Mouse (Mus musculus): ENCODE measurements around the gene Ccdc125. TPM values are rescaled to one million over a fixed set of nuclear protein-coding genes. Genes with fewer than 3 reads are reported as not detected.
A peak's percentile ranks its signal among the peaks of the same experiment; 100 is the strongest.

Gene Ccdc125
- total and polyA plus RNA-seq, 2 experiments from 2014 or later, result 0.86 to 1.8 TPM

DNA sequence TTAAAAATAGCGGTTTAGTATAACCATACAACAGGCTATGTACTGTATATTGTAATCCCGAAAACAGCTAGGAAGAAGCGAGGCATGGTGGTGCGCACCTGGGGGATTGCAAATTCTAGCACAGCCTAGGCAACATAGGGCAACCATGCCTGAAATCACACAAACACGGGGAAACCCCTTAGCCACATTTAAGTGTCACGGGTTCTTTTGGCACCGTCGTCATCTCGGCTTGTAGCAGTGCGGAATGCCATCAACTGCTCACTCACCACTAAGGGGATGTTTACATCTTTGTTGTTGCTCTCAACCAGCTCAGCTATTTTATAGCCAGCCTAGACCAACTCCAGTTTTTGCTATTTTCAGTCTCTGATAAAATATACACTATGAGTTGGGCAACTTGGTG is 29.3 kb downstream of the Ccdc125 start:
- H3K4me2 ChIP-seq (ENCODE audit: low read depth, low read length, poor library complexity, severe bottlenecking), result no peak overlapping the region
- no peaks in the 10 kb centered on the region for H3K9me3 ChIP-seq (ENCODE audit: low read length)
- H3K27me3 ChIP-seq (ENCODE audit: insufficient read depth, low read length), result no peaks in the 10 kb centered on the region
- H3K9ac ChIP-seq (replicated peaks; ENCODE audit: low read length, poor library complexity, severe bottlenecking), result no peak overlapping the region
- no peak for DNase-seq (ENCODE audit: low spot score)
- H3K36me3 ChIP-seq (ENCODE audit: insufficient read depth, low read length), result peaks cover 44% of the 10 kb centered on the region
- no peak overlapping the region for H3K4me3 ChIP-seq (ENCODE audit: low read depth, low read length)
- H3K4me1 ChIP-seq (ENCODE audit: insufficient read depth, low read length), result no peaks in the 10 kb centered on the region
- H3K27ac ChIP-seq (ENCODE audit: low read depth, low read length), result no peak overlapping the region
- WGBS, result 99% methylated on average over 10 of the region's 10 CpGs
- ATAC-seq (ENCODE audit: low FRiP score), result no peak
- TF ChIP-seq CTCF (IDR thresholded peaks at IDR 0.05), result no peak

DNA sequence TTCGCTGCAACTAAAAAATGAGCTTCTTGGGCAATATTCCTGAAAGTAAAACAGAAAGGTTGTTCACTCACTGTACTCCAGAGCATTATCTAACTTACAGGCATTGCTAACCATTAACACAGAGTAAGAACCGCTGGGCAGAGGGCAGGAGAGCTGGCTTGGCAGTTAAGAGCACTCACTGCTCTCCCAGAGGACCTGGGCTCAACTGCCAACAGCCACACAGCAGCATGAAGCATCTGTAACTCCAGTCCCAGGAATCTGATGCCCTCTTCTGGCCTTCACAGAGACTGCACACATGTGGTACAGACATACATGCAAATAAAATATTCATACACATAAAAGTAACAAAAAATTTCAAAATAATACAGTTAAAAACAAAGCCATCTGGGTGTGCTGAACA is 34.0 kb downstream of the Ccdc125 start:
- Histone ChIP-seq H3K4me2 (ENCODE audit: low read depth, low read length, poor library complexity, severe bottlenecking) (no peak overlapping the region), H3K27me3 (ENCODE audit: insufficient read depth, low read length) (no peaks in the 10 kb centered on the region), H3K27ac (ENCODE audit: low read depth, low read length) (no peak overlapping the region), H3K4me1 (ENCODE audit: insufficient read depth, low read length) (no peaks in the 10 kb centered on the region), H3K9me3 (ENCODE audit: low read length) (no peaks in the 10 kb centered on the region), H3K36me3 (ENCODE audit: insufficient read depth, low read length) (peaks cover 53% of the 10 kb centered on the region), H3K4me3 (ENCODE audit: low read depth, low read length) (no peak overlapping the region), H3K9ac (replicated peaks; ENCODE audit: low read length, poor library complexity, severe bottlenecking) (no peak overlapping the region)
- ATAC-seq (ENCODE audit: low FRiP score) (no peak), DNase-seq (ENCODE audit: low spot score) (no peak)
- 97% methylated on average over 2 of the region's 2 CpGs for WGBS
- TF ChIP-seq CTCF (IDR thresholded peaks at IDR 0.05), result peak; percentile 34; the same call in 1 of the 2 replicates

DNA sequence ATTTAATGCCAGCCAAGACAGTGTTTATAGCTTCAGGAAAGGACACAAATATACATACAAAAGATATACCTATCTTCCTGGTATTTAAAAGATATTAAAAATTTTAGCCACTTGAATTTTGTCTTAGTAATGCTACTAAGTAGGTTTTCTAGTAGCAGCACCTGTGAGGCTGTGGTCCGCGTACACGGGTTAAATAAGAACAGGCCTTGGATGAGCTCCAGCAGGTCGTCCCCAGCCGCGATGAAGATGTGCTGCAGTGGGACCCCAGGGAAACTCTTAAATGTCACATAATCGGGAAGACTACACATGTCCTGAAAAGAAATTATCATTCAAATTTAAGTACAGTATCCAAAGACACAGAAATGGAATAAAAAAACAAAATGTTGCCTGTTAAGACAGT is 36.7 kb downstream of the Ccdc125 start:
- Histone ChIP-seq H3K27ac (ENCODE audit: low read depth, low read length) (no peak overlapping the region), H3K4me3 (ENCODE audit: low read depth, low read length) (no peak overlapping the region), H3K36me3 (ENCODE audit: insufficient read depth, low read length) (peaks cover 55% of the 10 kb centered on the region), H3K27me3 (ENCODE audit: insufficient read depth, low read length) (no peaks in the 10 kb centered on the region), H3K9ac (replicated peaks; ENCODE audit: low read length, poor library complexity, severe bottlenecking) (no peak overlapping the region), H3K4me1 (ENCODE audit: insufficient read depth, low read length) (no peaks in the 10 kb centered on the region), H3K9me3 (ENCODE audit: low read length) (no peaks in the 10 kb centered on the region), H3K4me2 (ENCODE audit: low read depth, low read length, poor library complexity, severe bottlenecking) (no peak overlapping the region)
- TF ChIP-seq CTCF (IDR thresholded peaks at IDR 0.05), result no peak
- 96% methylated on average over 7 of the region's 7 CpGs for WGBS
- ATAC-seq (ENCODE audit: low FRiP score) (no peak), DNase-seq (ENCODE audit: low spot score) (no peak)

DNA sequence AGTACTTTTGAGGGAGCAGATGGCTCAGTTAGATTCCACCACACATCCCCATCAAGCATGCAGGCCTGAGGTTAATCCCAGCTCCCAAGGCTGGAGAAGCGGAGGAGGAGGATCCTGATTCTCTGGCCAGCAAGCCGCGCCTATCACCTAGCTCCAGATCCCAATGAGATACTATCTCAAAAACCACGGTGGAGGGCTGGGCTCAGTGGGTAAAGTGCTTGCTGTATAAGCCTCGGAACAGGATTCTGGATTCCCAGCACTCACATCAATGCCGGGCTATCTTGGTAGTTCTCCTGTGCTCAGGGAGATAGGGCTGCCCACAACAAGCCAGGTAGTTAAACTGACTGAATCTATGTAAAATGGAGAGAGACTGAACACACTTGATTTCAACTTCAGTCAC is 46.0 kb downstream of the Ccdc125 start:
- no peaks in the 10 kb centered on the region for H3K27me3 ChIP-seq (ENCODE audit: insufficient read depth, low read length)
- H3K4me2 ChIP-seq (ENCODE audit: low read depth, low read length, poor library complexity, severe bottlenecking), result no peak overlapping the region
- no peak for TF ChIP-seq CTCF (IDR thresholded peaks at IDR 0.05)
- H3K4me1 ChIP-seq (ENCODE audit: insufficient read depth, low read length), result no peaks in the 10 kb centered on the region
- no peak overlapping the region for H3K9ac ChIP-seq (replicated peaks; ENCODE audit: low read length, poor library complexity, severe bottlenecking)
- WGBS, result 92% methylated on average over 6 of the region's 6 CpGs
- no peak overlapping the region for H3K27ac ChIP-seq (ENCODE audit: low read depth, low read length)
- H3K36me3 ChIP-seq (ENCODE audit: insufficient read depth, low read length), result peaks cover 46% of the 10 kb centered on the region
- ATAC-seq (ENCODE audit: low FRiP score), result no peak
- H3K9me3 ChIP-seq (ENCODE audit: low read length), result no peaks in the 10 kb centered on the region
- DNase-seq (ENCODE audit: low spot score), result no peak
- H3K4me3 ChIP-seq (ENCODE audit: low read depth, low read length), result no peak overlapping the region

DNA sequence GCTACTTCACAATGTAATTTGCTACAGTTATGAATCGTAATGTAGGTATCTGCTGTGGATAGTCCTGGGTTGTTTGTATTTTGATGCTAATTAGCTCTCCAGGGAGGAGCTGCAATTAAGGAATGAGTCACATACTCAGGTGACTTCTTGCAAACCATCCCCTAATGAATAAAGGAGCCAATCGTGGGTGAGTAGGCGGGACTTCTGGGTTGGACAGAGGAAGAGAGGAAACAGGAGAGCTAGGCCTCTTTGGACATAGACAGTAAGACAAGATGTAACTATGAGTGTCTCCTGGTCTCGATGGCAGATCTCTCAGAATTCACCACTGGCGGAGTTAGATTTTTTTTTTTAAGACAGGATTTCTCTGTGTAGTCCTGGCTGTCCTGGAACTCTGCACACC is 52.1 kb downstream of the Ccdc125 start:
- no peak overlapping the region for H3K4me3 ChIP-seq (ENCODE audit: low read depth, low read length)
- 92% methylated on average over 5 of the region's 5 CpGs for WGBS
- TF ChIP-seq CTCF (IDR thresholded peaks at IDR 0.05), result no peak
- H3K36me3 ChIP-seq (ENCODE audit: insufficient read depth, low read length), result peaks cover 20% of the 10 kb centered on the region
- no peak overlapping the region for H3K27ac ChIP-seq (ENCODE audit: low read depth, low read length)
- no peak overlapping the region for H3K9ac ChIP-seq (replicated peaks; ENCODE audit: low read length, poor library complexity, severe bottlenecking)
- no peaks in the 10 kb centered on the region for H3K27me3 ChIP-seq (ENCODE audit: insufficient read depth, low read length)
- ATAC-seq (ENCODE audit: low FRiP score), result no peak
- no peaks in the 10 kb centered on the region for H3K4me1 ChIP-seq (ENCODE audit: insufficient read depth, low read length)
- H3K9me3 ChIP-seq (ENCODE audit: low read length), result no peaks in the 10 kb centered on the region
- H3K4me2 ChIP-seq (ENCODE audit: low read depth, low read length, poor library complexity, severe bottlenecking), result no peak overlapping the region
- DNase-seq (ENCODE audit: low spot score), result no peak

DNA sequence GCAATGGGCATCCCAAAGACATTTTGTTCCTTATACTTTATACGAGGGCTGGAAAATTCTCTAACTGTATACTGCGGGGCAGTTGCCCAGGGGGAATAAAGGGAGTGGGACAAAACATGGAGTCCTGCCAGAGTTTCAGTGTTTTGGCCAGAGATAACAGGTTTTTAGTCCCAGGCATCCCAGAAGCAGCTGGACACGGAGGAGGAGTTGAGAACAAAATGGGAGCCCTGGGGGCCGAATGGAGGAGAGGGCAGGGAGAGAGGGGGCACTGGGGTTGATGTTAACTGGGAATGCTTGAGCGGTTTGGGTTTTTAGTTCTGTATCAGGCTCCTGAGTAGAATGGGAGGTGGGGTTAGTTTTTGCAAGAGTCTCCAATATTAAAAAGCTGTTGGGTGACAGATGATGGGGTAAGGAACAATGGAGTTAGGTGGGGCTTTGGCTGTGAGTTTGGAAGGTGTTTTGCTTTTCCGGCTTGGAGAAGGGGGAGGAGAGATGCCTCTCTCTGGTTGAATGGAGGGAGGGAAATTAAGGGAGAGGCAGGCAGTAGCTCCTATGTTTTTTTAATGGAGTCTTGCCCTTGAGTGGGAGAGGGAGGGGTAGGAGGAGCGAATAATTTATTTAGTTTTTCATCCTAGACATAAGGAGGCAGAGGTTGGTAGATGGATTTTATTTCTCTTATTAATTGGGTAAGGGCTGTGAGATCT is 54.7 kb downstream of the Ccdc125 start:
- no peaks in the 10 kb centered on the region for H3K9me3 ChIP-seq (ENCODE audit: low read length)
- H3K9ac ChIP-seq (replicated peaks; ENCODE audit: low read length, poor library complexity, severe bottlenecking), result no peak overlapping the region
- 62% methylated on average over 7 of the region's 7 CpGs for WGBS
- ATAC-seq (ENCODE audit: low FRiP score), result no peak
- no peak for TF ChIP-seq CTCF (IDR thresholded peaks at IDR 0.05)
- H3K36me3 ChIP-seq (ENCODE audit: insufficient read depth, low read length), result peaks cover 9% of the 10 kb centered on the region
- peak; percentile 74 for DNase-seq (ENCODE audit: low spot score)
- peaks cover 3% of the 10 kb centered on the region; the same call in 1 of the 2 replicates for H3K4me1 ChIP-seq (ENCODE audit: insufficient read depth, low read length)
- no peaks in the 10 kb centered on the region for H3K27me3 ChIP-seq (ENCODE audit: insufficient read depth, low read length)
- H3K4me3 ChIP-seq (ENCODE audit: low read depth, low read length), result no peak overlapping the region
- H3K4me2 ChIP-seq (ENCODE audit: low read depth, low read length, poor library complexity, severe bottlenecking), result no peak overlapping the region
- no peak overlapping the region for H3K27ac ChIP-seq (ENCODE audit: low read depth, low read length)

Data from midbrain, postnatal 0 days (tissue).